Mouse (Mus musculus) C2C12 (cell line): Measurements from ENCODE around the gene Kmt5a.
"Not testable (repeated sequence)": the region's sequence is repeated elsewhere in the genome, so short reads cannot be mapped to it uniquely, and the experiment has no call there.

Source experiments
- CEBPB ChIP-seq: IDR thresholded peaks from one replicate; pipeline ENCODE4 v1.6.1; 2011; ENCODE audit warnings: low read depth, mild to moderate bottlenecking, control low read depth, moderate library complexity
- MYOG ChIP-seq: IDR thresholded peaks from one replicate; pipeline ENCODE4 v1.6.1; 2011; ENCODE audit not compliant: control insufficient read depth, insufficient read length; ENCODE audit errors: extremely low read depth

GRCm38 (mm10) chr5:124500037-124500436, 60.3 kb downstream of the Kmt5a start:
- TF ChIP-seq CEBPB, MYOG: not testable (repeated sequence)
